Mouse (Mus musculus) megakaryocyte, embryonic 14.5 days (primary cell): Measurements from ENCODE around the gene Angptl6.

ENCODE experiments used
- FLI1 ChIP-seq: IDR thresholded peaks from 2 replicates; pipeline ENCODE4 v1.6.1; 2012; ENCODE audit warnings: low read length, inconsistent platforms, mixed read lengths
- GATA1 ChIP-seq: IDR thresholded peaks from 3 replicates; pipeline ENCODE4 v1.6.1; 2012; ENCODE audit warnings: mixed read lengths, low read length, inconsistent platforms, borderline replicate concordance

- no peak for TF ChIP-seq GATA1
- no peak for TF ChIP-seq FLI1
Observed at GRCm38 (mm10) chr9:20868448-20869001, 11.0 kb downstream of the Angptl6 start, which contains the start of gene A230050P20Rik.
